Mouse (Mus musculus): Measurements from ENCODE around the gene Bglap.

The Bglap gene

DNA sequence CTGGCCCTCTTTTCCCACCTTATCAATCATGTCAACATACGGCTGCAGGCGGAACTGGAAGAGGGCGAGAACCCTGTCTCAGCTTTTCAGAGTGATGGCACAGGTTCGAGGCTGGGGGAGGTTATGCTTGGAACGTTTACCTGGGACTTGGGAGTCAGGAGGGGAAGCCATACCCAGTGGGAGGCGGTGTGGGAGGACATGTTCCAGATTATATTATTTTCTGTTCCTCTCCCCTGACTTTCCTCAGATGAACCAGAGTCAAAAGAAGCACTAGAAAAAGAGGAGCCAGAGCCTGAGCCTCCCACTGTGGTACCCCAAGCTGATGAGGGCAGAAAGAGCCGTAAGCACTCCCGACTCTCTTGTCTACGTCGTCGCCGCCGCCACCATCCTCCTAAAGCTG is 33.5 kb downstream of the Bglap start:
- 79% methylated on average over 13 of the region's 13 CpGs for WGBS

DNA sequence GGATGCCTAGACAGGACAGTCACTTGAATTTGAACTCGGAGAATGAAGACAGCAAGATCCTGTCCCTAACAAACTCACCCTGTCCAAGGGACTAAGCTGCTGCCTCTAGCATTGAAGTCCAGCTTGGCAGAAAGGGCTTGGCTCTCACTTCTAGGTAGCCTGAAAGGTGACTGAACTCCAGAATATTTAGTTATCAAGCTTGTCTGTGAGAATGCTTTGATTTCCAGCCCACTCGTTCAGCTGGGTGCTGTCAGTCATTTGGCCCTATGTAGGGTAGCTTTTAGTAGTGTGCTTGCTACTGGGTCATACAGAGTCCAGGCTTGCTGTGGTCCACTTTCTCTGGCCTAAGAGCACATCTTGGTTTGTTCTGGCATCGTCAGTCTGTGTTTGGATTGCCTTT is 45.3 kb downstream of the Bglap start:
- WGBS: 56% methylated on average over 3 of the region's 3 CpGs

DNA sequence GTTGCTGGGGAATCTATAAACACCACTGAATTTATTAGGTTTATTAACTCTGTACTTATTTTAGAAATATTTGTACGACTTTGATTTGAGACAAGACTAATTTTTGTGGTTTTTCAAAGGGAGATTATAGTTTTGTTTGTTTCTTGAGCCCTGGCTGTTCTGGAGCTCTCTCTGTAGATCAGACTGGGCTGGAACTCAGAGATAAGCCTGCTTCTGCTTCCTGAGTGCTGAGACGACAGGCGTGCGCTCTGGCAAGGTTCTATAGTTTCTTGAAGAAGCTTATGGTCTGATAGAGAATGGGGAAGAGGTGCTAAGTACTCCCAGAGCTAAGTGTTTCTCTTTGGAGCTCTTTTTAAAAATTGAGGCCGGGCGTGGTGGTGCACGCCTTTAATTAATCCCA is 45.9 kb downstream of the Bglap start:
- WGBS: 88% methylated on average over 7 of the region's 7 CpGs

DNA sequence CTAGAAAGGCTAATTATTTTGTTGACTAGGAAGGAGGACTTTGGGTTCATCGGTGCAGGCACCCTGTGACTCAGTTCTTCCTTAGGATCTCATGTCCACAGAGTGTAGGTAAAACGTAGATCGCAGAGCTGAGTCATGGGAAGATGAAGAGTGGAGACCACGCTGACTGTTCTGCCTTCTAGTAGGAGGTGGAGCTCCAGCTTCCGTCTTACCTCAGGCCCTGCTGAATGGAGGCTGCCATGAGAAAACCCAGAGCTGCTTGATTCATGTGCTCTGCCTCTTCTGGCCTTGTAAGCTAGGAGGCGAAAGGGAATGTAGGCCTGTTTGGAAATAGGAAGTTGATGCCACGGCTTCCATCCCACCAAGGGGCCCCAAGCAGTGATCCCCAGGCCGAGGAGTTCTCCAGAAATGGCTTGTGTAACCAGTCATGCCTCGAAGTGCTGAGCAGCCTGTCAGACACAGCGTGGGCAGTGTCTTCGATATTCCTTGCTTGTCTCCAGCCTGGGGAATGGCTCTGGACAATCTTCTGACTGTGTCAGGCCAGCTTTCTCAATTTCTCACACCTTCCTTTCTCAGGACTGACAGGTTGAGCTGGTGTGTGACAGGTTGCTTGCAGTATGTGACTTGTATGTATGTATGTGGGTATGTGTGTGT is 46.8 kb downstream of the Bglap start:
- WGBS: 45% methylated on average over 11 of the region's 11 CpGs

DNA sequence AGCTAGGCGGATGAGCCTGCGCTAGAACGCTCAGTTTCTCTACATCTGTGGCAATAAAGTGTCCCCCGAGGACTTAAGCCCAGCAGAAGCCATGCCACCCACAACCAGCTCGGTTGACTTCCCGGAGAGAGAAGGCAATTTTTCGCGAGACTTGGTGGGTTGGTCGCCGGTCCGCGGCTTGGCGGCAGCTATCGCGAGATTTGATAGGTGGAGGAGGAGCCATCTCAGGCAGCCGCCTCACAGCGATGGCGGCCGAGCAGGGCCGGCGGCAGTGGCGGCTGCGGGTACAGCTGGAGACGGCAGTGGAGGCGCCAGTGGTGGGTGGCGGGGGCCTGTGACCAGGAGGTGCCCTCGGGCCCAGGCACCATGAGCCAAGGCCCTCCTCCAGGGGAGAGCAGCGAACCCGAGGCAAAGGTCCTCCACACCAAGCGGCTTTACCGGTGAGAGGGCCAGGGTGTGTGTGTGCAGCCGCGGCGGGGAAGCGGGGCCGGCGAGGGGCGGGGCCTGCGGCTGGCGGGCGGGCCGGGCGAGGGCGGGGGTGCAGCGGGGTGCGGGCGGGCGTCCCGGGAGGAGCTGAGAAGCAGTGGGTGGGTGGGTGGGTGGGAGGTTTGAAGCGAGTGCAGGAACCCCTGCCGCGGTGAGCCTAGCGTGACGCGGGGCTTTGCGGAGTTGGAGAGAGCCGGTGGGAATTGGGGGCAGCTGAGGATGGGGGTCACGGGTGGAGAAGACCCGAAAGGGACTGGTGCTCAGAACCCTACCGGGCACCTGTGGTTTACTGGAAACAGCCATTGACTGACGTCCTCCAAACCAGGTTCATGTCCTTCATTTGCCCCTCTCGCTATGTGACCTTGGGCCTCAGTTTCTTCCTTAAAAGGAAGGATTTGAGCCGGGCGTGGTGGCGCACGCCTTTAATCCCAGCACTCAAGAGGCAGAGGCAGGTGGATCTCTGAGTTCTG is 47.9 kb downstream of the Bglap start, which contains the start of the genes Tmem79 and Smg5:
TSS of gene Tmem79 (minus strand) at position 91 of the 956 bp plus-strand sequence.
TSS of gene Smg5 (plus strand) at position 203 of the 956 bp plus-strand sequence.
- WGBS: under 1% methylated on average over 66 of the region's 66 CpGs

DNA sequence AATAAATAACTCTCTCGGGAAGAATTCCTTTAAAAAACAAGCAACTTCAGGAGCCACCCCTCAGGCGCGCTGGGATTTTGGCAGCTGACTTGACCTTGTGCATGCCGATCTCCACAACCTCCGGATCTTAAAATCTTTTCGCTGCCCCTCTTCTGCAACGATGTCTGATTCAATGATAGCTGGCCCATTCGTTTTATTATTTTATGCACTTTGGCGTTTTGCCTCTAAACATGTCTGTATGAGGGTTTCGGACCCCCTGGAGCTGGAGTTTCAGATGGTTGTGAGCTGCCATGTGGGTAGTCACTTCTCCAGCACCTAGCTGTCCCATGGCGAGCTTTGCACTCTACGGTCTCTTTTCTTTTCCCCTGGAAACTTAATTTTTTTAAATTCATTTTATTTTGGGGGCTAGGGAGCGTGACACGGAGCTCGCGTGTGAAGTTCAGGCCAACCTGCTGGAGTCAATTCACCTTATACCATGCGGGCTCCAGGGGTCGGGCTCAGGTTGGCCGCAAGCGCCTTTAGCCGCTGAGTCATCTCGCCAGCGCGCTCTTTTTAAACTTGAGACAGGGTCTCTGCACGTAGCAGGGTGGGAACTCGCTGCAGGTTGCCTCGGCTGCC is 48.7 kb downstream of the Bglap start:
- WGBS: under 1% methylated on average over 27 of the region's 27 CpGs

DNA sequence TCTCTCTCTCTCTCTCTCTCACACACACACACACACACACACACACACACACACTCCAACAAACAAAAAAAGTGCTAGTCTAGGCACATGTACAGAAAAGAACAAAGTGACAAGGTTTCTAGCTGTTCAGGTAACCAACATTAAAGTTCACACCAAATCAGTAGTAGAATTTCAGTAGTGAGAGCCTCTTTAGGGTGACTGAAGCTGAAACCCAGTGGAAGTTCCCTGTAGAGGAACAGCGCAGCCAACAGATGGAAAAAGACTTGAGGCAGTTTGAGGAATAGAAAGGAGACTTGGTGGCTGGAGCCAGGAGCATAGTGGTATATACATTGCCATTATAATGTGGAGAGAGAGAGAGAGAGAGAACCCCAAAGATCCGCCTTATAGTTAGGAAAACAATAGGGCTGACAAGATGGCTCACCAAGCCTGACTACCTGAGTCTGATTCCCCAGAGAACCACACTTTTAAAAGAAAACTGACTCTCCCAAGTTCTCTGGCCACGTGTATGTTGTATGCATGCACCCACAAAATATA is 49.3 kb downstream of the Bglap start:
- 35% methylated on average over 3 of the region's 3 CpGs for WGBS

DNA sequence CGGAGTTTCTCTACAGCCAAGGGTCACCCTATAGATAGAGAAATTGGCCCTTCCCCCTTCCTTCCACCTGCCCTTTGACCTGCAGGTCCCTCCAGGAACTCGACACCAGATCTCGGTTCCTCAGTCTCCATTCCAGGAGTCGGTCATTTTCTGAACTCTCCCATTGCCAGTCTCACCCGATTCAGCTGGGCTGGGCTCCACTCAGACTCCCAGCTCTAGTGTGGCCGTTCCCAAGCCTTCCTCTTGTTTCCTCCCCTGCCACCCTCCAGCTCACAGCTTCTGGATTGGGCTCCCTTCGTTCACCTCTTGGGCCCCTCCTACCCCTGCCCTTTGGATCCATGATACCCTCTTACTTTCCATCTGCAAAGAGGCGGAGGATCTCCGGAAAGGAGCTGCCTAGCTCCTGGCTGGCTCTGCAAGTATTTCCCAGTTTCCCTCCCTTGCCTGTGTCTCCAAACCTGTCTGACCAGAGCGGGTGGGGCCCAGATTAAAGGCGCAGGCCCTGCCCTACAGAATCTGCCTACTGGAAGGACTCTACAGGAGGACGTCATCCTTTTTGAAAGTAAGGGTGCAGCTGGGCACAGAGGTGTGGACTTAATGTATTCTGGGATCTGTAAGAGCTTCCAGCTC is 50.1 kb downstream of the Bglap start:
- WGBS: 71% methylated on average over 12 of the region's 12 CpGs

Measured in cerebral cortex, adult 2 months (tissue).